Mouse (Mus musculus) ES-Bruce4 (cell line): ENCODE data around the gene Ewsr1. TPM values are rescaled to one million over a fixed set of nuclear protein-coding genes. Genes with fewer than 3 reads are reported as not detected.

Source experiments
- H3K27ac ChIP-seq: 2 replicates; pipeline ENCODE4 v1.5.1; 2012; ENCODE audit warnings: low read length, inconsistent platforms; ENCODE audit not compliant: insufficient read depth
- H3K27me3 ChIP-seq: 2 replicates; pipeline ENCODE4 v1.6.1; 2012; ENCODE audit warnings: mild to moderate bottlenecking, low read length, inconsistent platforms; ENCODE audit not compliant: control insufficient read depth, poor library complexity, insufficient read depth, severe bottlenecking
- H3K36me3 ChIP-seq: 2 replicates; pipeline ENCODE4 v1.6.1; 2012; ENCODE audit warnings: inconsistent platforms, mild to moderate bottlenecking, low read length, moderate library complexity; ENCODE audit not compliant: control insufficient read depth, poor library complexity, insufficient read depth, severe bottlenecking
- H3K4me1 ChIP-seq: one replicate; pipeline ENCODE4 v1.8.1; 2011; ENCODE audit warnings: low read length; ENCODE audit not compliant: control insufficient read depth, insufficient read depth
- H3K4me3 ChIP-seq: 2 replicates; pipeline ENCODE4 v1.5.1; 2011; ENCODE audit warnings: low read depth, mild to moderate bottlenecking, low read length
- H3K9ac ChIP-seq: 2 replicates; pipeline ENCODE4 v1.6.1; 2012; ENCODE audit warnings: low read depth, mild to moderate bottlenecking, inconsistent platforms; ENCODE audit not compliant: poor library complexity, severe bottlenecking
- H3K9me3 ChIP-seq: replicated peaks from 2 replicates; pipeline ENCODE4 v1.6.1; 2012; ENCODE audit warnings: mild to moderate bottlenecking, low read length, inconsistent platforms; ENCODE audit not compliant: control insufficient read depth, poor library complexity, insufficient read depth, severe bottlenecking
- CTCF ChIP-seq: IDR thresholded peaks from one replicate; pipeline ENCODE4 v1.8.1; 2011; ENCODE audit warnings: low read depth, low read length
- EP300 ChIP-seq: IDR thresholded peaks from 2 replicates; pipeline ENCODE4 v1.6.1; 2011; ENCODE audit warnings: low read depth, low read length; ENCODE audit not compliant: insufficient read depth
- POLR2A ChIP-seq: IDR thresholded peaks from one replicate; pipeline ENCODE4 v1.8.1; 2011; ENCODE audit warnings: low read length; ENCODE audit not compliant: insufficient read depth
- polyA plus RNA-seq: library from polyadenylated mRNA; stranded (reverse); fragments of >200 nt; gene quantifications from 2 replicates; pipeline ENCODE4 v1.2.4, GENCODE M21; 2011; ENCODE audit warnings: low read depth; ENCODE audit not compliant: missing spikeins, insufficient read depth, insufficient read length

Ewsr1 gene
- polyA plus RNA-seq, 1 experiment: 1,045 TPM

- Histone ChIP-seq H3K36me3 (no peaks in the 10 kb centered on the region), H3K9ac (no peak overlapping the region), H3K27ac (no peak overlapping the region), H3K9me3 (no peaks in the 10 kb centered on the region), H3K27me3 (no peaks in the 10 kb centered on the region), H3K4me3 (no peak overlapping the region), H3K4me1 (no peaks in the 10 kb centered on the region)
- peak; percentile 66 for TF ChIP-seq EP300
- TF ChIP-seq CTCF: peak; percentile 100
- no peak for TF ChIP-seq POLR2A
These were observed 16.0 kb upstream of the Ewsr1 start for GRCm38 (mm10) chr11:5114931-5115581.

DNA sequence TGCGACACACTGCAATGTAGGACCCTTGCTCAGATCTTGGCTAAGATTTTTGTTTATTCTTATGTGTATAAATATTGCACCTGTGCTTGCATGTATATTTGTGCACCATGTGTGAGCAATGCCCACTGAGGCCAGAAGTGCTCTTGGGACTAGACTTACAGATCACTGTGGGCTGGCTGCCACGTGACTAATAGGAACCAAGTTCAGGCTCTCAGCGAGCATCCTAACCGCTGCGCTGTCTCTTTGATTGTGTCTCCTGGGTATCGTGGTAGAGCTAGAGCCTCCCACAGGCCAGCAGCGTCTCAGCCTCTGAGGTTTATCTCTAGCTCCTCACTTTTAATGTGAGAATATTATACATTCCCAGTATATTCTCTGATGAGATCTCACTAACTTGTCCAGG is 14.6 kb upstream of the Ewsr1 start:
- Histone ChIP-seq H3K9ac (no peak overlapping the region), H3K9me3 (no peaks in the 10 kb centered on the region), H3K36me3 (no peaks in the 10 kb centered on the region), H3K4me3 (no peak overlapping the region), H3K27ac (no peak overlapping the region), H3K4me1 (no peaks in the 10 kb centered on the region), H3K27me3 (no peaks in the 10 kb centered on the region)
- TF ChIP-seq POLR2A (no peak), EP300 (no peak), CTCF (no peak)

- no peaks in the 10 kb centered on the region for H3K9me3 ChIP-seq
- H3K27me3 ChIP-seq: no peaks in the 10 kb centered on the region
- H3K27ac ChIP-seq: no peak overlapping the region
- H3K4me3 ChIP-seq: no peak overlapping the region
- no peak overlapping the region for H3K9ac ChIP-seq
- H3K36me3 ChIP-seq: no peaks in the 10 kb centered on the region; the same call in none of the 2 replicates
- no peak for TF ChIP-seq POLR2A
- H3K4me1 ChIP-seq: no peaks in the 10 kb centered on the region
These were observed 10.4 kb upstream of the Ewsr1 start for GRCm38 (mm10) chr11:5109441-5109840.

- Histone ChIP-seq H3K4me1 (peaks cover 3% of the 10 kb centered on the region), H3K9ac (no peak overlapping the region), H3K9me3 (no peaks in the 10 kb centered on the region), H3K27ac (no peak overlapping the region), H3K27me3 (no peaks in the 10 kb centered on the region), H3K36me3 (peaks cover 4% of the 10 kb centered on the region), H3K4me3 (no peak overlapping the region)
- TF ChIP-seq EP300: no peak
- TF ChIP-seq CTCF: no peak
- TF ChIP-seq POLR2A: no peak
These were observed 5.0 kb upstream of the Ewsr1 start for GRCm38 (mm10) chr11:5103986-5104509.

DNA sequence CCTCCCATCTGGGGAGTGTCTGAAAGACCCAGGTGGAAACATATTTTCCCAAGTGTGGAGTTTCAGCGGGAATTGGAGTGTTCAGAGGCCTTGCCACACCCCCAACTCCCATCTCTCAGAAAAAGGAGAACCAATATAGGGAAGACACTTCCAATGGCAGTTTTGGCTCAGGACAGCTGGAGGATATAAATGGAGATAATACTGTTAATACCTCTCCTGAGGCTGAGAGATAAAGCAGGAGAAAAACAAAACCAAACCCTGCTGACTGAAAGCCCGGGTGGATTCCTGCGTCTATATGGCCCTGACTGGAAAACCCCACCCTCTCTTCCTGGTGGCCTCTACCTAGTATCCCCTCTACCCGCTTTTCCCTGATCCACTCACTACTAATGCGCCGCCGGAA is 3.3 kb upstream of the Ewsr1 start:
- TF ChIP-seq POLR2A: no peak
- no peak for TF ChIP-seq EP300
- no peak for TF ChIP-seq CTCF
- Histone ChIP-seq H3K4me3 (no peak overlapping the region), H3K9me3 (no peaks in the 10 kb centered on the region), H3K27me3 (no peaks in the 10 kb centered on the region), H3K4me1 (peaks cover 3% of the 10 kb centered on the region), H3K9ac (no peak overlapping the region), H3K36me3 (peaks cover 4% of the 10 kb centered on the region), H3K27ac (no peak overlapping the region)

- H3K9ac ChIP-seq: no peak overlapping the region
- H3K27ac ChIP-seq: peak overlapping the region; percentile 13; the same call in 1 of the 2 replicates
- no peak overlapping the region for H3K4me3 ChIP-seq
These were observed 2.6 kb upstream of the Ewsr1 start for GRCm38 (mm10) chr11:5101641-5102040.

More at GRCm38 (mm10) chr11:5101641-5102040, 2.6 kb upstream of the Ewsr1 start:
- H3K27me3 ChIP-seq: no peaks in the 10 kb centered on the region
- H3K36me3 ChIP-seq: peaks cover 4% of the 10 kb centered on the region
- no peak for TF ChIP-seq POLR2A
- TF ChIP-seq CTCF: no peak
- no peak for TF ChIP-seq EP300
- peaks cover 3% of the 10 kb centered on the region for H3K4me1 ChIP-seq
- no peaks in the 10 kb centered on the region for H3K9me3 ChIP-seq
